Mouse (Mus musculus) frontal cortex, postnatal 10 days (tissue): Measurements from ENCODE around the gene Zfp738.
"Not testable (repeated sequence)": the region's sequence is repeated elsewhere in the genome, so short reads cannot be mapped to it uniquely, and the experiment has no call there.

Experiments used
- DNase-seq, 2 experiments: peaks; one replicate each; pipeline ENCODE4 v3.0.0; 2022; ENCODE audit warnings: low spot score in 2 of 2, mixed read lengths in 1 of 2

Zfp738 gene

DNA sequence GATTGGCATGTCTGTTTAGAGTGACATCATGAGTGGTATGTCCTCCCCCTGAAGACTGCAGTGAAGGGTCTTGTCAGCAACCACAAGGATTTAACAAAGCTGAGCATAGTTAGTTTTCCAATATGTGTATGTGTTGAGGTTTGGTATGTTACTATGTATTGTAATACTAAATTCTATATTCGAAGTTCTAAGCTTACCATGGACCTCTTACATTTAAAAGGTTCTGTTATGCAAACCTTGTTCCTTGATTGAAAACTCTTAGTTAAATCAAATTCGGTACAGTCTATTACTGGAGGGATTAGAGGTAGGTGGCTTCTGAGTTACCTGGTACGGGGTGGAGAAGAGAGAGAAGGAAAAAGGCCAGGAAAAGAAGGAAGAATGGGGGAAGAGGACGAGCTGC is at the start of gene Zfp738:
Zfp738 (minus strand) TSS at position 101 of the 400 bp plus-strand sequence.
- DNase-seq, result no peak

DNA sequence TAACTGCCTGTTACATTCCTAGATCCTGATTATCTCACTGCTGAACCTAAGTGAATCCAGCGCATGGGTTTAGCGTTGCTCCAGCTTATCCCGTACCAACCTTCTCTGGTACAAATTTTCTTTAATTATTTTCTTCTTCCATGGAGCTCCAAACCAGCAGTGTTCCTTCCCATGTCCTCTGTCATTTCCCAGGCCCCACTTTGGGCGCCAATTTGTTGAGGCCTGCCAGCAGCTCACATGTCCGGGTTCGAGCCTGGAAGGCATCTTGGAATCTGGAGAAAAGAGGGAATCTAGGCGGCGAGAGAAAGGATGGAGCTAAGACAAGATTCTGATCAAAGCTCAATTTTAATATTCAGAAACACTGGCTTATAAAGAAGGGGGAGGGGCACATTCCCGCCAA is 47.5 kb upstream of the Zfp738 start:
- DNase-seq, result not testable (repeated sequence)

DNA sequence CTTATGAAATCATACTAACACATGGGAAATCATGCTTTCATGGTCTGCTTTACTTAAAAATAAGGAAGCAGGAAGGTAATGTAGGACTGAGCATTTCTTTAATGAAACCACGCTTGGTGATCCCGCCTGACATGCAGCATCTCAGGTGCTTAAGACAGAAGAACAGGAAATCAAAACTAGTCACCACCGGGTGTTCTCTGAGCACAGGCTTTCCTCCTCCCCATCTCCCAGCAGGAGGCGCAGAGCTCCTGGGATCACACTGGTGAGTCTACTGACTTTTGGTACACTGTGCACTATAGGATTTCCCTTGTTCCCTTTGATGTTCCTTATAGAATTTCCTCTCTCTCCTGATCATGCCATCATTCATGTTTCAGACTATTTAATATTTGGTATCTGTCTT is 42.6 kb upstream of the Zfp738 start:
- peak in 1 of 2 experiments; percentile 20 for DNase-seq

DNA sequence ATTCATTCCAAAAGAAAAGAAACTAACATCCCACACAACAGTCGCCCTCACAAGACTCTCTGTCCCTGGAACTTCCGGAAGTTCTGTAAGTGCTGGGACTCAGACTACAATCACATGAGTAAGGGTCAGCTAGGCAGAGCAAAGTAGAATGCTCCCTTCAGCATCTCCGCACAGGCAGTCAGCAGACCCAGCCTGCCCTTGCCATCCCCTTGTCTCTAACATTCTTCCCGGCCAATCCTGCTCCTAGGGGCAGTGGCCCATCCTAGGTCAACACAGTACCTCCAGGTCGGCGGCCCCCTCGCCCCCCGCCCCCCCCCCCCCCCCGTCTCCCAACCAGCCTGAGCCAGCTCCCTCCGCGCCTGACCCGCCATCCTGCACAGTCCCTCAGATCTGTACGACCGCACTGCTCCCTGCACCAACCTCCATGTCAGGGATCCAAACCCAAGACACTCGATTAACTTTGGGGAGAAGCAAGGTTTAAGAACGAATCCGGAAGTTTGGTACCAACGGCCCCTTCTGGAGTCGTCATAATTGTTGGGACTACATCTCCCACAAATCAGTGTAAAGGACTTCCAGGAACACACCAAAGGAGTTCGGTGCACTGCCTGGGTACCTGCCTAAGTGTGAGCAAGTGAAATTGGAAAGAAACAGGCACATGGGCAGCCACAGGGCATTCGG is 41.9 kb upstream of the Zfp738 start, which contains the start of gene Zfp65:
Zfp65 (minus strand) TSS at position 533 of the 678 bp plus-strand sequence.
- peak; percentile 45 to 49 for DNase-seq

DNA sequence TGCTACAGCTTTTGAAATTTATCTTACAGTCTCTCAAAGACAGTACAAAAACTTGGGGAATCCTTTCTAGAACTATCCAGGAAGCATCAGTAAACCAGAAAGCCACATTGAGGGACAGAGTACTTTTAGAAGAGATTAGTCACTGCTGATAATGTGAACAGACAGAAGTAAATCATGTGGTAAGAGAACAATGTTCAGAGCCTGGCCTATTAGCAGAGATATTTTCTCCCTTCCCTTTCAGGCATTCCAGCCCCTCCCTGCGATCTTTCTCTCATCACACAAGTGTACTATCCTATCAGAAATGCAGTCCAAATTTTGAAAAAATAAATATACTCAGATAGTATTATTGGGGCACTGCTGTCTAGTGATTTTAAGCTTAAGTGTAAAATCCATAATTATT is 41.2 kb upstream of the Zfp738 start:
- DNase-seq, result no peak

DNA sequence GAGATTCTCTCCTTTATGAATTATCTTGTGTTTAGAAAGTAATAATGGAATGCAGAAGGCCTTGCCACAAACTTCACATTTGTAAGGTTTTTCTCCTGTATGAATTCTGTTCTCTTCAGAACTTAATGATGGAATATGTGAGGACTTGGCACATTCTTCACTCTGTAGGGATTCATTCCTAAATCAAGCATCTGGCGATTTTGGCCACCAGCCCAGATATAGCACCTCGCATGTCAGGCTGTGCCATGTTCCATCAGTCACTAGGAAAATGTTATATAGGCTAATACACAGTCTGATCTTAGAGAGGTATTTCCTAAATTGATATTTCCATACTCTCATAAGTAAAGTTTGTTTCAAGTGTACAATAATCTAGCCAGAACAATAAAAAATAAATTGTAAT is 38.5 kb upstream of the Zfp738 start:
- not testable (repeated sequence) for DNase-seq

DNA sequence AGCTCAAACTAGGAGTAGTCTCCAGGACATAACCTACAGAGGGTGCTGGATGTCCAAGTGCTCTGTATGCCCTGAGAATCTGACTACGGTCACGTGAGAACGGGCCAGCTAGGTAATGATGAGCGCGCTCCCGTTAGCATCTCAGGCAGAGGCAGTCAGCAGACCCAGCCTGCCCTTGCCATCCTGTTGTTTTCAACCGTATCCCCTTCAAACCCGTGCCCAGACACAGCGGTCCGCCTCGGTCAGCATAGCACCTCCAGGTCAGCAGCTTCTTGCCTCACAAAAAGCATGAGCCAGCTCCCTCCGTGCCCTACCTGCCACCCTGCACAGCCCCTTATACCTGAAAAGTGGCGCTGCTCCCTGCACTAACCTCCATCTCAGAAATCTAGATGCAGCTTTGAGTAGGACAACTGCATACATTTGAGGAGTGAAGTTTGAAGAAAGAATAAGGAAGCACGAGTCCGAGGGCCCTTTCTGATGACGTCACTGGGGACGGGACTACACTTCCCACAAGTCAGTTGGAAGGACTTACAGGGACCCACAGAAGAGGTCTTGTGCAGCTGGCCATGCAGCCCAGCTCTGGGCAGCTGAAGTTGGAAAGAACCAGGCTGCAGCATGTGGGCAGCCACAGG is 37.1 kb upstream of the Zfp738 start:
- DNase-seq, result peak; percentile 84 to 87

DNA sequence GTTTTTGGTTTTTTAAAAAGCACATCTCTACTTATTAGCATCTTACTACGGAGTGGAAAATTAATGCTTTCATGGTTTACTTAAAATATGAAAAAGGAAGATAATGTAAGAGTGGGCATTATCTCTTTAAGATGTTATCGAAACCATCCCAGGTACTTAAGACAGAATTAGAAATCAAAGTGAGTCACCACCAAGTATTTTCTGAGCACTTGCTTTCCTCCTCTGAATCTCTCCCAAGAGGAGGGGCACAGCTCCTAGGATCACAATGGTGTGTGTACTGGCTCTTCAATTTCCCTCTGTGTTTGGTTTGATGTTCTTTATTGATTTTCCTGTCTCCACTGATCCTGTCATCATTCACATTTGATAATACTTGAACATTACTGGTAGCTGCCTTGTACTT is 3.0 kb downstream of the Zfp738 start:
- not testable (repeated sequence) for DNase-seq

DNA sequence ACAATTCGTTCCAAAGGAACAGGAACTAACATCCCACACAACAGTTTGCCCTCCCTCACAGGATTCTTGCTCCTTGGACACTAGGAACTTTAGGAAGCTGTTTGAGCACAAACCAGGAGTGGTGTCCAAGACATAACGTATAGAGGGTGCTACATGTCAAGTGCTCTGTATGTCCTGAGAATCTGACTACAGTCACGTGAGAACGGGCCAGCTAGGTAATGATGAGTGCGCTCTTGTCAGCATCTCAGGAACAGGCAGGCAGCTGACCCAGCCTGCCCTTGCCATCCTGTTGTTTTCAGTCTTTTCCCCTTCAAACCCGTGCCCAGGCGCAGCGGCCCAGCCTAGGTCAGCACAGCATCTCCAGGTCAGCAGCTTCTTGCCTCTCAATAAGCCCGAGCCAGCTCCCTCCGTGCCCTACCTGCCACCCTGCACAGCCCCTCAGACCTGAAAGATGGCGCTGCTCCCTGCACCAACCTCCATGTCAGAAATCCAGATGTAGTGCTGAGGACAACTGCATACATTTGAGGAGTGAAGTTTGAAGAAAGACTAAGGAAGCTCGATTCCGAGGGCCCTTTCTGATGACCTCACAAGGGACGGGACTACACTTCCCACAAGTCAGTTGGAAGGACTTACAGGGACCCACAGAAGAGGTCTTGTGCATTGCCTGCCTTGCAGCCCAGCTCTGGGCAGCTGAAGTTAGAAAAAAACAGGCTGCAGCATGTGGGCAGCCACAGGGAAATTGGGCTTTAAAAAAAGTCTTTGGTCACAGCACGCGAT is 3.7 kb downstream of the Zfp738 start:
- DNase-seq, result peak; percentile 78

DNA sequence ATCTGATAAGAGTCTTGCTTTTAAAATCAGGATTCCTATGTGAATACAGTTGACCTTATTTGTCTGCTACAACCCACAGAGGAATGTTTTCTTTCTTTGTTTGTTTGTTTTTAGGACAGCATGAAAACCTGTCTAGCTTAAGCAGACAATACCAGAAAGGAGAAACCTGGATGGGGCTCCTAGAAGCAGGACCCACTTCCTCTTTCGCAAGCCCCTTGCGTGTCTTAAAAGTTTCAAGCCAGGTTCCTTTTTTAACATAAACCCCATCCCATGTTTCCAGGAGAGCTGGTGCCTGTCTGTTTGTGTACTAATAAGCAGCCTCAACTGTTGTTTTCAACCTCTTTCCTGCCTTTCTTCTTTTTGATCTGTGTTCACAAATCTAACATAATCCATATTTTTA is 12.0 kb downstream of the Zfp738 start:
- DNase-seq, result no peak

DNA sequence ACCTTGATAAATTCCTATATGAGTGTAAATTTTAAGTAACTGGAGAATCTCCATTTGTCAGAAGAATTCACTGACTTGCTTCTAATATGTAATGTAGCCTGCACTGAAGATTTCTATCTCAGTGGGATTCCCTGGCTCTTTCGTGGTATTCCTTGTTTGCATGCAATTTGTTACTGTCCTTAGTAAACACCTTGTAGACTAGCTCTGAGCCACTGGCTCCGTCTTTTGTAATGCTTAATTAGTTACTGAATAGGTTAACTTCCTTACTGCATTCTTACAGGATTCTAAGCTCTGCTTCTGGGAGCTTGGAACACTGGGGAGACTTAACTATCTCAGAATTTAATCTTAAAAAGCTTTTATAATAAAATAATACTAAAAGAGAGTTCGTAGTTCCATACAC is 34.4 kb downstream of the Zfp738 start:
- no peak for DNase-seq

DNA sequence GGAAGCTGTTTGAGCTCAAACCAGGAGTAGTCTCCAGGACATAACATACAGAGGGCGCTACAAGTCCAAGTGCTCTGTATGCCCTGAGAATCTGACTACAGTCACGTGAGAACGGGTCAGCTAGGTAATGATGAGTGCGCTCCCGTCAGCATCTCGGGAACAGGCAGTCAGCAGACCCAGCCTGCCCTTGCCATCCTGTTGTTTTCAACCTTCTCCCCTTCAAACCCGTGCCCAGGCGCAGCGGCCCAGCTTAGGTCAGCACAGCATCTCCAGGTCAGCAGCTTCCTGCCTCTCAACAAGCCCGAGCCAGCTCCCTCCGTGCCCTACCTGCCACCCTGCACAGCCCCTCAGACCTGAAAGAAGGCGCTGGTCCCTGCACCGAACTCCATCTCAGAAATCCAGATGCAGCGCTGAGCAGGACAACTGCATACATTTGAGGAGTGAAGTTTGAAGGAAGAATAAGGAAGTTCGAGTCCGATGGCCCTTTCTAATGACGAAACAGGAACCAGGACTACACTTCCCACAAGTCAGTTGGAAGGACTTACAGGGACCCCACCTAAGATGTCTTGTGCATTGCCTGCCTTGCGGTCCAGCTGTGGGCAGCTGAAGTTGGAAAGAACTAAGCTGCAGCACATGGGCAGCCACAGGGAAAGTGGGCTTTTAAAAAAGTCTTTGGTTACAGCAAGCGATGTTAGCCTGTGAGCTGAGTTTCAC is 49.4 kb downstream of the Zfp738 start, which contains the start of the genes Gm49345 and Zfp729a:
Gm49345 (minus strand) TSS at position 476 of the 714 bp plus-strand sequence.
Zfp729a (minus strand) TSS at position 498 of the 714 bp plus-strand sequence.
- DNase-seq, result peak; percentile 76 to 78

DNA sequence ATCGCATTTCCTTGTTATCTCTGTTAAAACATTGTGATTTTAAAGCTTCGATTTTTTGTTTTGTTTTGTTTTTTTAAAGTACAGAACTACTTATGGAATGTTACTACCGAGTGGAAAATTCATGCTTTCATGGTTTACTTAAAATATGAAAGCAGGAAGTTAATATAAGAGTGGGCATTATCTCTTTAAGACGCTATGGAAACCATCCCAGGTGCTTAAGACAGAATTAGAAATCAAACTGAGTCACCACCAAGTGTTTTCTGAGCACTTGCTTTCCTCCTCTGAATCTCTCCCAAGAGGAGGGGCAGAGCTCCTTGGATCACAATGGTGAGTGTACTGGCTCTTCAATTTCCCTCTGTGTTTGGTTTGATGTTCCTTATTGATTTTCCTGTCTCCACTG is 76.8 kb downstream of the Zfp738 start:
- DNase-seq, result no peak

DNA sequence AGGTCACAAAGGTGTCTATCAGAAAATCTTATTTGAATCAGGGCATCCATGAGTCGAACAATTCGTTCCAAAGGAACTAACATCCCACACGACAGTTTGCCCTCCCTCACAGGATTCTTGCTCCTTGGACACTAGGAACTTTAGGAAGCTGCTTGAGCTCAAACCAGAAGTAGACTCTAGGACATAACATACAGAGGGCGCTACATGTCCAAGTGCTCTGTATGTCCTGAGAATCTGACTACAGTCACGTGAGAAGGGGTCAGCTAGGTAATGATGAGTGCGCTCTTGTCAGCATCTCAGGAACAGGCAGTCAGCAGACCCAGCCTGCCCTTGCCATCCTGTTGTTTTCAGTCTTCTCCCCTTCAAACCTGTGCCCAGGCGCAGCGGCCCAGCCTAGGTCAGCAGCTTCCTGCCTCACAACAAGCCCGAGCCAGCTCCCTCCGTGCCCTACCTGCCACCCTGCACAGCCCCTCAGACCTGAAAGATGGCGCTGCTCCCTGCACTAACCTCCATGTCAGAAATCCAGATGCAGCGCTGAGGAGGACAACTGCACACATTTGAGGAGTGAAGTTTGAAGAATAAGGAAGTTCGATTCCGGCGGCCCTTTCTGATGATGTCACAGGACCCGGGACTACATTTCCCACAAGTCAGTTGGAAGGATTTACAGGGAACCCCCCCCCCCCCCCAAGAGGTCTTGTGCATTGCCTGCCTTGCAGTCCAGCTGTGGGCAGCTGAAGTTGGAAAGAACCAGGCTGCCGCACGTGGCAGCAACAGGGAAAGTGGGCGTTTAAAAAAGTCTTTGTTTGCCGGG is 77.6 kb downstream of the Zfp738 start, which contains the start of gene Zfp729b:
Zfp729b (minus strand) TSS at position 642 of the 811 bp plus-strand sequence.
- peak; percentile 81 to 87 for DNase-seq
